Mouse (Mus musculus) T-helper 2 cell (primary cell): Measurements from ENCODE around the gene Gm28035.

Experiments used
- in situ Hi-C: fragments of 300-600 bp; cut with MboI, MseI; formaldehyde crosslinking; loops from one replicate; pipeline ENCODE4 v1.15.1; 2025; ENCODE audit warnings: high pct_unique_total_duplicates

Gm28035 gene

GRCm38 (mm10) chr2:30287027-30287373 is 46.6 kb downstream of the Gm28035 start:
- in situ Hi-C loops: loop anchor here (5.0 kb wide), 1 partner anchor 55 kb away; no protein-coding TSS in a partner anchor

GRCm38 (mm10) chr2:30299525-30299924 is 59.2 kb downstream of the Gm28035 start:
- in situ Hi-C loops: no loop called here

DNA sequence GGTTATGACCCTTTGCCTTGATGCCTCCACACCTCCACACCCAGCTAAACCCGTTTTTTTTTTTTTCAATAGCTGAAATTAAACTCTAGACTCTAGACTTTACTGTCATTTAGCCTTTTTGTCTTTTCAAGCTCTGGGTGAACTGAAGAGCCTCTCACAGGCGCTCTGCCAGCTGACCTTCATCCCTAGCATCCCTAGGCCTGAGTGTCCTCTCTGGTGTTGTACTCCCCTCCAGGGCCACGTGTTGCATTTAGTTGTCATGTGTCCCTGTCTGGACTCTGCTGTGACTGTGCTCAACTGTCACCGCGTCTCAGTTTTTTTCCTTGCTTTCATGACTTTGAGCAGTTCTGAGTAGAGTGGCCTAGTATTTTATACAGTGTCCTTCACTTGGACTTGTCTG is 59.6 kb downstream of the Gm28035 start:
- in situ Hi-C loops: loop anchor here (10.0 kb wide), 1 partner anchor 1905 kb away; no protein-coding TSS in a partner anchor

DNA sequence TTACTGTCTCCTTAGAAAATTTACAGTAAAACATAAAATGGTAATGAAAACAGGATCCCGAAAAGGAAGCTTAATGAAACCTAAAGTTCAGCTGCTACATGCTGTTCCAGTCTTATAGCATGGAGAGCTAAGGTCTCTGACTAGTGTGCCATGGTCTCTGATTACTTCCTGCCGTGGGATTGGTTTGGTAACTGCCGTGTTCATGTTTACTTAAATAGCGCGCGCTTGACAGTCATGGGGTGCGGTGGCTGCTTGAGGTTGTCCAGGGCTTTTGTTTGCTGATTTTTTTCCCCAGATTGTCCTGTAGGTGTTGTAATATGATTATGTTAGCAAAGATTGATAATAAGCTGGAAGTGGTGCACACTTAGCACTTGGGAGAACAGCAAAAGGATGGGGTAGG is 65.7 kb downstream of the Gm28035 start:
- in situ Hi-C loops: loop anchor here (10.0 kb wide), 1 partner anchor 1899 kb away; no protein-coding TSS in a partner anchor

DNA sequence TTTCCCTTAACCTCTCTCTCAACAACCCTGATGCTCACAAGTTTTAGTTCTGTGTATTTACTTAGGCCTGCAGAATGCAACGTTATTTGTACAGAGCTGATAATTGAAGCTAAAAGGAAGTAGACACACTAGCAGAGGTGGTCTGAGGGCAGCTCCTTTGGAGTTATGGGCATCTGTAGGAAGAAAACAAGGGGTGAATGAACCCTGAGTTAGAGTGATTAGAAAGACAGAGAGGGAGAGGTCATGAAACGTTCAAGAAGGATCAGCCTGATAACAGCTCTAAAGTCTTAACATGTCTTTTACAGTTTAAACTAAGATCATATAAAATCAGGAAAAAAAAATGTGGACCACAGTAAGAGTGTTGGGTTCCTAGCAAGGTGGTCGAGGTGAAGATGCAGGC is 69.0 kb downstream of the Gm28035 start:
- in situ Hi-C loops: loop anchor here (10.0 kb wide), 1 partner anchor 1895 kb away; no protein-coding TSS in a partner anchor

- in situ Hi-C loops: loop anchor here (10.0 kb wide), 1 partner anchor 317 kb away; no protein-coding TSS in a partner anchor
Observed at GRCm38 (mm10) chr2:30311481-30311880, 71.1 kb downstream of the Gm28035 start.

DNA sequence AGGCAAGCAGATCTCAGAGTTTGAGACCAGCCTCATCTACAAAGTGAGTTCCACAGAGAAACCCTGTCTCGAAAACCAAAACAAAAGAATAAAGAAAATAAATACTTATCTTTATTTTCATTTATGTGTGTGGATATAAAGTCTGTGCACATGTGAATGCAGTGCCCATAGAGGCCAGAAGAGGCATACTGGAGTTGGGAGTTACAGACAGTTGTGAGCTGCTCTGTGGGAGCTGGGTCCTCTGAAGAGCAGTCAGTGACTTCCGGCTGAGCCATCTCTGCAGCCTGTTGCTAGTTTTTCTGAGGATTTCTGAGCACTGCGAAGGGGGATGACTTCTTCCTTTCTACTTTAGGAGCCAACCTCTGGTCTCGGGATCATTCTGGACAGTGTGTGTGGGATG is 75.8 kb downstream of the Gm28035 start:
- in situ Hi-C loops: loop anchor here (10.0 kb wide), 1 partner anchor 321 kb away; no protein-coding TSS in a partner anchor

GRCm38 (mm10) chr2:30316955-30317354 is 76.6 kb downstream of the Gm28035 start:
- in situ Hi-C loops: loop anchor here (10.0 kb wide), 1 partner anchor 322 kb away; no protein-coding TSS in a partner anchor

- in situ Hi-C loops: loop anchor here (10.0 kb wide), 1 partner anchor 324 kb away; no protein-coding TSS in a partner anchor
Observed at GRCm38 (mm10) chr2:30319260-30319659, 78.9 kb downstream of the Gm28035 start.

- in situ Hi-C loops: no loop called here
Observed at GRCm38 (mm10) chr2:30323111-30323510, 82.7 kb downstream of the Gm28035 start.

DNA sequence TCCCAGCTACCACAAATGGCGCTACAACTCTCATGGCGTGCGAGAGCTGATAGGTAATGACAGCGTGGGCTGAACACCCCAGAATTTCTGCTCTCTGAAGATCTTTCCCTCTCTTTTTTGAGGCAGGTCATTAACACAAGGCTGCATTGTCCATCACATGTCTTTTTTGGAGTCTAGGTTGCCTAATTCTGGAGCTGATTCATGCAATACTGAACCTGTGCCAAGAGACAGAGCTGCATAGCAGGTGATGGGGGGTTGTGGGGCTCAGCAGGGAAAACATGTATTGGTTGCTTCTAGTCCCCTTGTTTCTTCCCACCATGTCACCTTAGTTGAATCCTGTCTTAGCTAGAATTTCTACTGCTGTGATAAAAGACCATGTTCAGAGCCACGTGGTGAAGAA is 84.9 kb downstream of the Gm28035 start:
- in situ Hi-C loops: no loop called here

DNA sequence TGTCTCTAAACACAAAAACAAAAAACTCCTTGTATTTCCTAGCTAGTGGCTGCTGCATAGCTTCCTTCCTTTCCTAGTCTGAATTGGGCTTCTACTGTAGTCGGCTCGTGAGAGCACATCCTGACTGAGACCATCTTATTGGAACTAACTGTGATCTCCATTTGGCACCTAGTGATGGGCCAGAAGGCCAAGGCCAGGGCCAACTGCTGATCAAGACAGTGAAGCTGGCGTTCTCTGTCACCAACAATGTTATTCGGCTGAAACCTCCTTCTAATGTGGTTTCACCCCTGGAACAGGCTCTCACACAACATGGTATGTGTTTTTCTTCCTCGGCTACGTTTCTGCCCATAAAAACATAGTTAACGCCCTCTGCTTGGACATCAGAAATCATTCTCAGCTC is 86.9 kb downstream of the Gm28035 start:
- in situ Hi-C loops: no loop called here

GRCm38 (mm10) chr2:30328791-30329190 is 88.4 kb downstream of the Gm28035 start:
- in situ Hi-C loops: no loop called here
